Mouse (Mus musculus): ENCODE data around the gene 1110032F04Rik.
A peak's percentile ranks its signal among the peaks of the same experiment; 100 is the strongest.
"Not testable (repeated sequence)": the region's sequence is repeated elsewhere in the genome, so short reads cannot be mapped to it uniquely, and the experiment has no call there.

1110032F04Rik gene

GRCm38 (mm10) chr3:68869211-68869690 lies at the start of gene 1110032F04Rik:
1110032F04Rik (plus strand) TSS chr3:68869586.
- DNase-seq (ENCODE audit: low spot score) = peak; percentile 6

DNA sequence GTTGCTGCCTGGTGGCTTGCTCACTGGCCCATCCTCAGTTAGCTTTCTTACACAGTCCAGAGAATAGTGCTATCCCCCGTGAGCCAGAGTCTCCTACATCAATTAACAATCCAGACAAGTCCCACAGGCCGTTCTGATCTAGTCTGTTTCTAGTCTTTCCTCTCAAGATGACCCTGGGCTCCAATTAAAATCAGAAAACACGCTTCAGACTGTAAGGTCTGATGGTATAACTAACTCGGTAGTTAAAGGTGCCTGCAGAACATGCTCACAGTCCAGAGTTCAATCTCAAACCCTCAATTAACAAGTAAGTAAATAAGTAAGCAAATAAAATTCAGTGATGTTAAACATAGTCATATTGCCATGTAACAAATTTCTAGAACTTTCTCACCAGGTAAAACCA lies 48.0 kb upstream of the 1110032F04Rik start:
- no peak for DNase-seq (ENCODE audit: low spot score)

DNA sequence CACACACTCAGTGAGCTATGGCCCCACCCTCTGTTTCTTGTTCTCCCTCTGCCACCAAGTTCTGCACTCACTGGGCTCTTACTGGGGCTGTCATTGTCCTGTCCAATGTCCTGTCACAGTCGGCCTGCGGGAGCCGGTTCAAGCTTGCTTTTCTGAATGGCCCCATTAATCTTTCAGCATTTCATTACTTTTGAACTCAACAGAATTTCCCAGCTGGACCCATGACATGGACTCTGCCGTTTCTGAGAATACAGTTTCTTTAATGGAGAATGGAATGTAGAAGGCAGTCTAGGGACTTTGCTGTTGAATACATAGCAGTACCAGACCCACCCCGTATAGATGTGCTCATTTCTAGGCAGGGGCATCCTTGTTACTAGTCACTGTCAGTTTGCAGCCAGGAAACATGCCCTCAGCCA lies 47.5 kb upstream of the 1110032F04Rik start:
- no peak for DNase-seq (ENCODE audit: low spot score)

GRCm38 (mm10) chr3:68823876-68824764 lies 45.3 kb upstream of the 1110032F04Rik start:
- DNase-seq (ENCODE audit: low spot score) = no peak

DNA sequence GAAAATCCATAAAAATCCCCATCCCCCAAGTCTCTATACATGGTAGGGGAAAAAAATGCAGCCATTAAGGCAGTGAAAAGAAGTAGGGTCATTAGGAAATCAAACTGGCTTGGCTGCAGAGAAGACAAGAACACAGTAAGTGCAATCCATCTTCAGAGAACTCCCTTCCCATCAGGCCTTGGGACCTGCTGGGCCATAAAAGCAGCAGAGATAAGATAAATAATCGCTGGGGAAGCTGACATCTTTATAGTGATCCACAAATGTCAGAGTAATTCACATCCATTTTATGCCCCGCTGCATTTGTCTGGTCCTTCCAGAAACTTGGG lies 44.7 kb upstream of the 1110032F04Rik start:
- DNase-seq (ENCODE audit: low spot score) = no peak

GRCm38 (mm10) chr3:68825151-68825550 lies 44.2 kb upstream of the 1110032F04Rik start:
- DNase-seq (ENCODE audit: low spot score) = no peak

DNA sequence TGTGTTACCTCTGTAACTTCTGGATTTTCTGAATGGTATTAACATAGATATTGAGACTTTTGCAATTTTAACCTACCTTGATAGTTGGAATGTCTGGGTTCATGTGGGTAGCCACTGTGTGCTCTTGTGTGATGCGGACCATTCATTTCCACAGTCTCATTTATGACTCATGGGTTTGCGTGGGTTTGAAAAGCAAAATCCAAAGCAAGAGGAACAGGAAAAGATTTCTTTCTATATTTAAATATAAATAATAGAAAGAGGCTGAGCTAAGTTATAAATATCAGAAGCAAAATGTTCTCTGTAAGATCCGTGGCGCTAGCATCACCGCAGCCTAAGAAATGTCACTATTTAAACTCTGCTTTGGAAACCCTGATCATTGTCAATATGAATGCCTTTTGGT lies 41.7 kb upstream of the 1110032F04Rik start:
- DNase-seq (ENCODE audit: low spot score) = no peak

- no peak for DNase-seq (ENCODE audit: low spot score)
Observed at GRCm38 (mm10) chr3:68829944-68830343, 39.4 kb upstream of the 1110032F04Rik start.

DNA sequence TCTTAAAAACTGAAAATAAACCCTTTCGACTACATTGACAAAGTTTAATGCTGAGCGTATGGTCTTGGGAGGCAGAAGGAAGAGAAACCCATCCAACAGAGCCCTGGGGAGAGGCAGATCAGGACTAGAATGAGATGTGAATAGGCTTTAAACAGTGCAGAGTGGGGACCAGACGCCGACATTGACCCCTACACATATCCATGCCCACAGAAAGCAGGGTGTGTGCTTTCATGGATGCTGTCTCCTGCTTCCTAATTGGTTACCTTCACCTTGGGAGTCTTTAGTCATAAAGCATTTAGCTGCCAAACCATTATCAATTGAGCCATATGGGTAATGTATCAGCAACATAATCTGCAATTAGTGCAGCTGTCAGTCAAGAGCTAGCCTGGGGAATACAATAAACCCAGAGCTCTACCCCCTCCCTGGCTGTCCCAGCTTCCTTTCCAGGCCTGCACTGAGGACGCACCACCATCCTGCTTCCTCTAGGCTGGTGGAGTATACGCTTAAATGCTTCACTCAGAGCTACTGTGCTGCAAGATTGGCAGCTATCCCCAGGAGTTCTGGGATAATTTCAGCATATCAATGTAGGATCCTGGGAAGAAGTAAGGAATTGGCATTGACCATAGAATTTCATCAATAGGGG lies 32.4 kb upstream of the 1110032F04Rik start:
- no peak for DNase-seq (ENCODE audit: low spot score)

DNA sequence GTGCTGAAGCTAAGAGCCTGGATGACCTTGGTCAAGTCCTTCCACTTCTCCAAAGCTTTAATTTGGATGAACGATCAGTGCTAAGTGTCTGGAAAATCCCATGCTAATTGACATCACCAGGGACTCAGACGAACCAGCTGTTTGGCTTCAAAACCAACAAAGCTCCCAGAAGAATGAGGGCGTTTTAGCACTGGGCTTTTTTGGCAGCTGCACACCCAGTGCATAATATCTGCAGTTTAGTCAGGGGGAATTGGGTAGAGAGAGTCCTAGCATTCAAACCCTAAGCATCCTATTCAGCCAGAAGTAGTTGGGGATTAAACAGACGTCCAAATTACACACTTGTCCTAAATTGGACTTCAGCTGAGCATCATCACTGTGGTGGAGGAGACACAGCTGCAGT lies 29.2 kb upstream of the 1110032F04Rik start:
- no peak for DNase-seq (ENCODE audit: low spot score)

DNA sequence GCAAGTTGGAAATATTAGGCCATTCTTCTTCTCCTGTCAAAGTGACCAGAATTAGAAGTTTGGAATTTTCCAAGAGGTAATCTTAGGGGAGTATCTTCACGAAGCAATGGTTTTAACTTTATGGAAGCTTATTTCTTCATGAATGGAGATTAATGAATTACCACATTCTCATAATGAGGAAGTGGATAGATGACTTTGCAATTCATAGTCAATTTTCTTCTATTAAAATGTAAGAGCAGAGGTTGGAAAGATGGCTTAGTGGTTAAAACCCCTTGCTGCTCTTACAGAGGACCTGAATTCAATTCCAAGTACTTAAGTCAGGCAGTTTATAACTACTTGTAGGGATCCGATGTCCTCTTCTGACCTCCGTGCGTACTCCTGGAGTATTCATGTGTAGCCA lies 25.4 kb upstream of the 1110032F04Rik start:
- DNase-seq (ENCODE audit: low spot score) = no peak

- no peak for DNase-seq (ENCODE audit: low spot score)
Observed at GRCm38 (mm10) chr3:68848323-68848722, 21.1 kb upstream of the 1110032F04Rik start.

DNA sequence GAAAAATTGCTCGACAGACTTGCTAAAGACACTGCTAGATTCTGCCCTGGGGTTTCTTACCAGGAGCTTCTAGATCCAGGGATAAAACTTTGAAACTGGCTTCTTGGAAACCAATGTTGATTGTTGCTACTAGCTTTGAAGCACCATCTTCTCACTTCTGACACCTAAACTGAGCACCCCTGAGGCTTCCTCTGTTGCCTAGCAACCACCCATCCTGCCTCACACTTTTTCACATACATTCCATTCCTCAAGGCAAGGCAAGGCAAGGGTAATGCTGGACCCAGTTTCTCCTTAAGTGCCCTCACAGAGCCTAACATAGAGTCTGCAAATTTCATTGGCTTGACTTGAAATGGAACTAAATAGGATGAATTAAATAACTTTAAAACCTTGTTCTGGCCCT lies 17.0 kb upstream of the 1110032F04Rik start:
- DNase-seq (ENCODE audit: low spot score) = no peak

DNA sequence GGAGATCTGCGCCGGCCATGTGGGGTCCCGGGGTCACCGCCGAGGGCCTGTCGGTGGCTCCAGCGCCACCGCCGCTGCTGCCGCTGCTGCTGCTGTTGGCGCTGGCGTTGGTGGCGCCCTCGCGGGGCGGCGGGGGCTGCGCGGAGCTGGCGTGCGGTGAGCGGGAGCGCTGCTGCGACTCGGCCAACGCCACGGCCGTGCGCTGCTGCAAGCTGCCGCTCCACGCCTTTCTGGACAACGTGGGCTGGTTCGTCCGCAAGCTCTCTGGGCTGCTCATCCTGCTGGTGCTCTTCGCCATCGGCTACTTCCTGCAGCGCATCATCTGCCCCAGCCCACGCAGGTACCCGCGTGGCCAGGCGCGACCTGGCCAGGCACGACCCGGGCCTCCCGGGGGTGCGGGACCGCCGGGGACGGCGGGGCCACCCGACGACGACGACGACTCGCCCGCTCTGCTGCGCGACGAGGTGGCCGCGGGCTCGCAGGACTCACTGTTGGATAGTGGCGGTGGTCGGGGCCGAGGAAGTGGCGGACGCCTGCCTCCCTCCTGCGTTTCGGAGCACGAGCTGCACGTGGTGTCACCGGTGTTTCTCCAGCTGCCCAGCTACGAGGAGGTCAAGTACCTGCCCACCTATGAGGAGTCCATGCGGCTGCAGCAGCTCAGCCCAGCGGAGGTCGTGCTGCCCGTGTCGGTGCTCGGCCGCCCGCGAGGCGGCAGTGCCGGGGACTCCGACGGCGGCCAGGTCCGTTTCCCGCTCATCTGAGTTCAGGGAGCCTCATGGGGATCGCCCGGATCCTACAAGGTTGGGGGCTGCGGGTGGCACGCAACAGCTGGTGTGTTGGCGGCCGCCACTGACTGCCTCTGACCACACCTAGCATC lies 543 bp downstream of the 1110032F04Rik start:
- DNase-seq (ENCODE audit: low spot score) = peak; percentile 10

DNA sequence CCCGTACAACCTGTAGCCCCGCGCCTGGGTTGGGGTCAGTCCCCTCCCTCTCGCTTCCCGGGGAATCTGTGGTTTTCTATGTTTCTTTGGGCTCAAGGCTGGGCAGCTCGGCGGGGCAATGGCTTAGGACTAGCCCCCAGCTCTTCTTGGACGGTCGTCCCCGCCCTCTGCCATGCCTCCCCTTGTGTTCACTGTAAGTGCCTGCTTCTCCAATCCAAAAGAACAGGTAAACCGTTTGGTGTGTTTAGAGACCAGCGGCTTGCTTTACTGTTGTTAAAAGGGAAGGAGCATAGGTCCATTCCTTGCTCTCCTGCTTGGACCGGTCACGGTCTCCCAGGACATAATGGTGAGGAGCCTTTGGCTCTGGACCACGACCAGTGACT lies 1.2 kb downstream of the 1110032F04Rik start:
- no peak for DNase-seq (ENCODE audit: low spot score)

DNA sequence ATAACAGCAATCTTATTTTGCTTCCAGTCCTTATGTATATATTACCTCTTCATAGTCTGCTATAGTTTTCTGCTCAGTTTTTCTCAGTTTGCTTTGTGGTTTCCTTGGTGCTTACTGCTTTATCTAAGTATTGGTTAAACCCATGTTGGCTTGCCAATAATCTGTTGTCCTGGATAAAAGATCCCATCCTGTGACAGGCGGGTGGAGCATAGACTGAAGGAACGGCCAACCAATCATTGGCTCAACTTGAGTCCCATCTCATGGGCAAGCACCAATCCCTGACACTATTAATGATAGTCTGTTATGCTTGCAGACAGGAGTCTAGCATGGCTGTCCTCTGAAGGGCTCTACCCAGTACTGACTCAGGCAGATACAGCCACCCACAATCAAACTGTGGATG lies 4.7 kb downstream of the 1110032F04Rik start:
- DNase-seq (ENCODE audit: low spot score) = no peak

GRCm38 (mm10) chr3:68886845-68887244 lies 17.5 kb downstream of the 1110032F04Rik start:
- no peak for DNase-seq (ENCODE audit: low spot score)

DNA sequence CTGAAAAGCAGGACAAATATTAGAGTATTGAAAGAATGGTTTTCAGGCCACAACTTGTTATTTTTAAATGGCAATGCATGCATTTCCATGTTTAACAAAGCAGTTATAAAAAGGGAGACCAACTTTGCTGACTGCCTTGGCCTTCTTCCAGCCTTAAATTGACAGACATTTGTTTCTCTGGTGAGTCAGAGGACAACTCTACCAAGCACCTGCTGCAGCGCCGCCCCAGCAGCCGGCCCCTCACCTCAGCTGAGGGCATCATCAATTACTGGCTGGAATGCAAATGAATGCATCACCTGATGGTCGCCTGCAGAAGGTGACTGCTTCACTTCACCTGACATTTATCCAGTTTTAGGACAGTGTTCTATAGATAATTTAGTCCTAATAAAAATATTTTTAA lies 26.0 kb downstream of the 1110032F04Rik start:
- DNase-seq (ENCODE audit: low spot score) = no peak

DNA sequence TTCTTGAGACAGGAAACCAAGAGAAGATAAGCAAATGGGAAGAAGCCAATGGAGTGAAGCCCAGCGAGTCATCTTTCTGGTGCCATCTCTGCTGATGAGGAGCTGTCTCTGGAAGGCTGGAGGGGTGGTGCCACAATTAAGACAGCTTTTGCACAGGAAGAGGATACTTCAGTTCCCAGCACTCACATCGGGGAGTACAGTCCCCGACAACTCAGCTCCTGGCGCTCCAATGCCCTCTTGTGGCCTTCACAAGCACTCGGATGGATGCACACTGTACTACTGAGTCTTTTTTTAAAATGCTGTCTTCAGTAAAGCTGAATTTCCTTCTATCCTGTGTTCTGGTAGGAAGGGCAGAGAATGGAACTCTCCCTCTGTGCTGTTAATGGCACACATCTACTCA lies 27.8 kb downstream of the 1110032F04Rik start:
- no peak for DNase-seq (ENCODE audit: low spot score)

DNA sequence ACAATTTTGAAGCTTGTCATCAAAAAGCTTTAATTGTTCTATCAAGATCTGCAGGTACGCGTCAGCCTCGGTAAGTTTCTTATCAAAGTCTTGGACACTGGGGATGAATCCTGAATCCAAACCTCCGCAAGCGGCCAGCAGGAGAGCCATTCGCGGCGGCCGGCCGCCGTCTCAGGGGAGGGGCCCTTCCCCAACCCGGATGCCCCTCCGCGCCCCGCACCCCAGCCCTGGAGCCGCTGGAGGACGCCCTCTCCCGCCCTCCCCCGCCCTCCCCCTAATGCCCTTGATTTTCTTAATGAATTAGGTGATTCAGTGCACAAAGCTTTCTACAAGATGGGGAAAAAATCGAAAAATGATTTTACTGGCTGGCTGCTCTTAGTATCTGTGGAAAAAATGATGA lies 33.2 kb downstream of the 1110032F04Rik start:
- not testable (repeated sequence) for DNase-seq (ENCODE audit: low spot score)

DNA sequence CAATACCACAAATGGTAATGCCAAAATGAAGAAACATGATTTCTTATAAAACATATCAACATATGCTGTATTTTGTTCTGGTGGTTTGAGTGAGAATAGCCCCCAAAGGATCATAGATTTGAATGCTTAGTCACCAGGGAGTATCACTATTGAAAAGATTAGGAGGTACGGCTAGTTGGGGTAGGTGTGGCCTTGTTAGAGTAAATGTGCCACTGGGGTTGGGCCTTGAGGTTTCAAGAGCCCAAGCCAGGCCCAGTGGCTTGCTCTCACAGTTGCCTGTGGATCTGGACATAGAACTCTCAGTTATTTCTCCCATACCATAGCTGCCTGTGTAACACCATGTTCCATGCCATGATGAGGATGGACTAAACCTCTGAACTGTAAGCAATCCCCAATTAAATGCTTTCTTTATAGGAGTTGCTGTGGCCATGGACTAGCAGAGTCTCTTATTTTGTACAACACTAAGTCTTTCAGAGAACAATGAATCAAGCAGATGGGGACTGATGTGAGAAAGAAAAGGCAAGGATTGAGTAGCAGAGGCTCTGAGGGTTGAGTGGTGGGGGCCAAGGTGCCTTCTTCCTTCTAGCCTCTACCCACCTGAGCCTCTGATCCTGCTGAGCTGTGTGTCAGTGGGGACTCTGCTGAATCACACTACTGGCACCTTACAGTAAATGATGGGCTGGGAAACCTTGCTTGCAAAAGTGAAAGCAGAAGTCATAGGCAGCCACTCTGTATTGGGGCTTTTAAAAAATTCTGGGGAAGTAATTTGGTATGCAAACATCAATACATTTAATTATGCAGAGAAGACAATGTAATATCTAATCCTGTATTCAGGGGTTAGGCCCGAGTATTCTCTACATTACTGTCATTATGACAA lies 35.8 kb downstream of the 1110032F04Rik start:
- no peak for DNase-seq (ENCODE audit: low spot score)
